Mouse (Mus musculus): ENCODE data around the gene P2ry2. TPM values are rescaled to one million over a fixed set of nuclear protein-coding genes. Genes with fewer than 3 reads are reported as not detected.

The P2ry2 gene
- total and polyA plus RNA-seq, 2 experiments: 4.1 to 15.4 TPM

DNA sequence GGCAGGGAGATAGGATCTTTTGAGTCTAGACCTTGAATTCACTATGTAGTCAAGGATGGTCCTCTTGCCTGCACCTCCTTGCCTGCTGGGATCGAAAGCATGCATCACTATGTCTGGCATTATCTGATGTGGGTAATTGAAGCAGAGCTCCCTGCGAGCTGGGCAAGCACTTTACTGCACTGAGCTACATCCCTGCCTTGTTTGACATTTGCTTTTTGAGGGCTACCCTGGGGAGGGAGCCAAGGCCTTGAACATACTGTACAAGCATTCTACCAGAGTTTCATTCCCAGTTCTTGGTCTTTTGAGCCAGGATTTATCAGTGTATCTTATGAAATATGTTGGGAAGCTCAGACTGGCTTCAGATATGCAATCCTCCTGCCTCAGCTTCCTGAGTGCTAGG lies 40.5 kb upstream of the P2ry2 start:
- TF ChIP-seq POLR2A (IDR thresholded peaks at IDR 0.05; ENCODE audit: extremely low read depth, insufficient read depth, low read length) (no peak), CTCF (IDR thresholded peaks at IDR 0.05; ENCODE audit: low read depth, low read length) (no peak)
- no peak overlapping the region for H3K27ac ChIP-seq (replicated peaks; ENCODE audit: insufficient read depth, low read depth, low read length)
- 0 out of 2 replicates have a peak, but pooled peaks cover 2% of the 10 kb centered on the region for H3K4me1 ChIP-seq (ENCODE audit: control insufficient read depth, insufficient read depth, low read length)
- DNase-seq (ENCODE audit: extremely low read depth, low read depth, low spot score): no peak
- no peak overlapping the region for H3K4me3 ChIP-seq (ENCODE audit: insufficient read depth, low read depth, low read length)
- WGBS: 89% methylated on average over 2 of the region's 2 CpGs
- H3K9ac ChIP-seq (ENCODE audit: low read depth, low read length): no peak overlapping the region
- H3K27me3 ChIP-seq (ENCODE audit: control insufficient read depth, insufficient read depth, low read length): no peaks in the 10 kb centered on the region
- H3K36me3 ChIP-seq (ENCODE audit: control insufficient read depth, insufficient read depth, low read length): no peaks in the 10 kb centered on the region
- H3K79me2 ChIP-seq (ENCODE audit: control insufficient read depth, insufficient read depth, low read length): no peaks in the 10 kb centered on the region

DNA sequence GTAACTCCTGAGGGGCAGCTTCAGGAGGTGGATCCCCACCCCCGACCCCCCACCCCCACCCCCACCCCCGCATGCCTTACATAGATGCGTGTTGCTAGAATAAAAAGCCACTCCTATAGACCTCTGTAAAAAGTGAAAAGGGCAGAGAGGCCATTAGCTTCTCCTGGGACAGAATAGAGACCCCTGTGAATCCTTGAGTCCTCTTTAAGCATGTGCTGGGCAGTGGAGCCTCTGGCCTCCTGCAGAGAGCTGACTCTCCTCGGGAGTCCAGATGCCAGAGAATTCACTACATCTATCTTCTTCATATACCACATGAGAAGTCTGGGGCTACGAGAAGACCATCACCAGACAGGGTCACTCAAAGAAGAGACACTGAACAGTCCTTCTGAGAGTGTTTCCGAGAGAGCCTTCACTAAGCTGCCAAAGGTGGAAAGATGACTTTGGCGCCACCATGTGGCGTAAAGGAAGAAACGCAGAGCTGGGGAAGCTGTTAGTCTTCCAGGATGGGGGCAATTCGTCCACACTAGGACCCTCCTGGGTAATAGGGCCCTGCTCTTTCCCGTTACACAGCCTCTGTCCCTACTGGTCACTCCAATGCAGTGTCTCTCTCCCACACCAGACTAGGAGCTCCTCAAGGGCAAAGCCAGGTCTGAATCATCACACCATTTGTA lies 39.0 kb upstream of the P2ry2 start:
- Histone ChIP-seq H3K27ac (replicated peaks; ENCODE audit: insufficient read depth, low read depth, low read length) (no peak overlapping the region), H3K4me3 (ENCODE audit: insufficient read depth, low read depth, low read length) (no peak overlapping the region), H3K27me3 (ENCODE audit: control insufficient read depth, insufficient read depth, low read length) (no peaks in the 10 kb centered on the region), H3K36me3 (ENCODE audit: control insufficient read depth, insufficient read depth, low read length) (no peaks in the 10 kb centered on the region), H3K4me1 (ENCODE audit: control insufficient read depth, insufficient read depth, low read length) (0 out of 2 replicates have a peak, but pooled peaks cover 2% of the 10 kb centered on the region), H3K79me2 (ENCODE audit: control insufficient read depth, insufficient read depth, low read length) (no peaks in the 10 kb centered on the region), H3K9ac (ENCODE audit: low read depth, low read length) (no peak overlapping the region)
- 19% methylated on average over 11 of the region's 11 CpGs for WGBS
- peak; percentile 41 for DNase-seq (ENCODE audit: extremely low read depth, low read depth, low spot score)
- no peak for TF ChIP-seq POLR2A (IDR thresholded peaks at IDR 0.05; ENCODE audit: extremely low read depth, insufficient read depth, low read length)
- peak; percentile 73 for TF ChIP-seq CTCF (IDR thresholded peaks at IDR 0.05; ENCODE audit: low read depth, low read length)

DNA sequence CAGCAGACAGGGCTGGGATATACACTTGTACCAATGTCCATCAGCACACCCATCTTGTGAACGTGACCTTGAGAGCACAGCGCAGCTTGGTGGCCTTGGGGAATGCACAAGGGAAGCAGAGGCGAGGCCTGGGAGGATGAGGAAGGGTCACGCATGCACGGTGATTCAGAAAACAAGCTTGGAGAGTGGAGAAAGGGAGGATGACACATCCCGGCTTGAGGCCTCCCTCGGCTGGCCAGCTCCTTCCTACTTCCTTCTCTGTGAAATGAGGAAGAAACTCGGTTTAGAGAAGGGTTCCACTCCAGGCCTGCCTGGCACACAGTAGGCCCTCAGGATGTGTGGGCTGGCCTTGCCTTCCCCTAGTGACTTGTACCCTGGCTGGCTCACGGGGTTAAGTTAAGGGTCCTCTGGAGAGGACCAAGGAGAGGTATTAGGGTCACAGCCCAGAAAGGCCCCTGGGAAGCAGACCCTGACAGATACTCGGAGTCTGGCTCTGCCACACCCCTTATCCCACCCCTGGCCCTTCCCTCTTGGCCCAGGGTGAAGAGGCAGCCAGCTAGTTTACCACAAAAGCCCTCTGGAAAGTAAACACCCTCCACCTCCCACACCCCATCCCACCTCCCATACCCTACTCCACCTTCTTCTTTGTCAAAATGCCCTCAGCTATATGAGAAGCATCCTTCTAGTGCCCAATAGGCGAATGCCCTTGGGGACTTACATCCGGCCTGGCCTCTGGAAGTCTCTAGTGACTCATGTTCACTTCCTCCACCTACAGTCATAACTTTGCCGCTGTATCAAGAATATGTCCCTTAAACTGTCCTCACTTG lies 38.3 kb upstream of the P2ry2 start:
- H3K27ac ChIP-seq (replicated peaks; ENCODE audit: insufficient read depth, low read depth, low read length): no peak overlapping the region
- no peak for DNase-seq (ENCODE audit: extremely low read depth, low read depth, low spot score)
- H3K27me3 ChIP-seq (ENCODE audit: control insufficient read depth, insufficient read depth, low read length): no peaks in the 10 kb centered on the region
- 0 out of 2 replicates have a peak, but pooled peaks cover 2% of the 10 kb centered on the region for H3K4me1 ChIP-seq (ENCODE audit: control insufficient read depth, insufficient read depth, low read length)
- no peak overlapping the region for H3K4me3 ChIP-seq (ENCODE audit: insufficient read depth, low read depth, low read length)
- TF ChIP-seq CTCF (IDR thresholded peaks at IDR 0.05; ENCODE audit: low read depth, low read length) (no peak), POLR2A (IDR thresholded peaks at IDR 0.05; ENCODE audit: extremely low read depth, insufficient read depth, low read length) (no peak)
- no peaks in the 10 kb centered on the region for H3K79me2 ChIP-seq (ENCODE audit: control insufficient read depth, insufficient read depth, low read length)
- 71% methylated on average over 13 of the region's 13 CpGs for WGBS
- no peaks in the 10 kb centered on the region for H3K36me3 ChIP-seq (ENCODE audit: control insufficient read depth, insufficient read depth, low read length)
- no peak overlapping the region for H3K9ac ChIP-seq (ENCODE audit: low read depth, low read length)

DNA sequence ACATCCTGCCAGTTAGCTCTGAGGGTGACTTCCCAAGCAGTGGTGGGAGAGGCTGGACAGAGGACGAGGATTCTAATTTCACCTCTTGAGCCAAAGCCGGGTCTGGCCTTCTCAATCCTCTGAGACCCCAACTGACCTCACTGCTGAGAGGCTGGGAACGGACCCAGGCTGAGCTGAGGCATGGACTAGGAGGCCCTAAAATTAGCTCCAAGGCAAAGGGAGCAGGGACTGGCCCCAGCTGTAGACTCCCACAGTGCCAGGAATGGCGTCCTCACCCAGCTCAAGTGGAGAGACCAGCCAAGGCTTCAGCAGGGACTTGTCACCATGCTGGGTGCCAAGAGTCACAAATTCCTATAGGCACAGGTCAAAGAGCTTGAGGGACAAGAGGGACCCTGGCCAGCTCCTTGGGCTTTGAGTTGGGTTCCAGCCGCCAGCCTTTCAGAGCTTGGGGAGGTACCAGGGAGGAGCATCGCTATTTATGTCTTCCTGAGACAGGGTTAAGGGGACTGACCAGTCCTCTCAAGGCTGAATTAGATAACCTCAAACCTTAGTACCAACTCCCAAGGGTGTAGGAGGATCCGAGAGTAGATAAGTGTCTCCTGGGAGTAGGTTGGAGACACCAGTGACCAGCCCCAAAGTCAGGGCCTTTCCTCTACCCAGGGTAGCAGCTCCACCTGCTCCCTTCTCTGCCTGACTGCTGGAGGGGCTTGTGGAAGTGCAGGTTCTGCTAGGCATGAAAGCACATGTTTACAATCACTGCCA lies 36.8 kb upstream of the P2ry2 start:
- no peak overlapping the region for H3K9ac ChIP-seq (ENCODE audit: low read depth, low read length)
- TF ChIP-seq POLR2A (IDR thresholded peaks at IDR 0.05; ENCODE audit: extremely low read depth, insufficient read depth, low read length) (no peak), CTCF (IDR thresholded peaks at IDR 0.05; ENCODE audit: low read depth, low read length) (no peak)
- H3K27ac ChIP-seq (replicated peaks; ENCODE audit: insufficient read depth, low read depth, low read length): no peak overlapping the region
- no peaks in the 10 kb centered on the region for H3K27me3 ChIP-seq (ENCODE audit: control insufficient read depth, insufficient read depth, low read length)
- no peaks in the 10 kb centered on the region for H3K36me3 ChIP-seq (ENCODE audit: control insufficient read depth, insufficient read depth, low read length)
- H3K4me1 ChIP-seq (ENCODE audit: control insufficient read depth, insufficient read depth, low read length): 0 out of 2 replicates have a peak, but pooled peaks cover 2% of the 10 kb centered on the region
- H3K4me3 ChIP-seq (ENCODE audit: insufficient read depth, low read depth, low read length): no peak overlapping the region
- 85% methylated on average over 7 of the region's 7 CpGs for WGBS
- no peaks in the 10 kb centered on the region for H3K79me2 ChIP-seq (ENCODE audit: control insufficient read depth, insufficient read depth, low read length)
- DNase-seq (ENCODE audit: extremely low read depth, low read depth, low spot score): peak; percentile 22

DNA sequence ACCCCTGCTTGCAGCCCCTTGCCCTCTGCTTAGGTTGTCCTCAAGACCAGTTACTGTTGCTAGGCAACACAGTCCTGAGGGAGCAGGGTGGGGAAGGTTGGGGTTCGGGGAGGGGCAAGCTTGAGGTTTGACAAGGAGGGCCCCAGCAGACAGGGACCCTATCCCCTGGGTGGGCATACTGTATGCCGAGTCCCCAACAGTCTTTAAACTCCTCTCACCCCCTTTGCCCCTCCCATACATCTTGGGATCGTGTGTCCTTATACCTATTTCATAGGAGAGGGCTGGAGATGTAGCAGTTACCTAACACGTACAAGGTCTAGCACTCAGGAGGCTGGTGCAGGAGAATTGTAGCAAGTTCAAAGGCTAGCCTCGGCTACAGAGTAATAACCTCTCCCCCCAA lies 35.6 kb upstream of the P2ry2 start:
- Histone ChIP-seq H3K27ac (replicated peaks; ENCODE audit: insufficient read depth, low read depth, low read length) (no peak overlapping the region), H3K27me3 (ENCODE audit: control insufficient read depth, insufficient read depth, low read length) (no peaks in the 10 kb centered on the region), H3K79me2 (ENCODE audit: control insufficient read depth, insufficient read depth, low read length) (no peaks in the 10 kb centered on the region), H3K4me3 (ENCODE audit: insufficient read depth, low read depth, low read length) (no peak overlapping the region), H3K36me3 (ENCODE audit: control insufficient read depth, insufficient read depth, low read length) (no peaks in the 10 kb centered on the region), H3K9ac (ENCODE audit: low read depth, low read length) (no peak overlapping the region), H3K4me1 (ENCODE audit: control insufficient read depth, insufficient read depth, low read length) (0 out of 2 replicates have a peak, but pooled peaks cover 2% of the 10 kb centered on the region)
- no peak for TF ChIP-seq POLR2A (IDR thresholded peaks at IDR 0.05; ENCODE audit: extremely low read depth, insufficient read depth, low read length)
- TF ChIP-seq CTCF (IDR thresholded peaks at IDR 0.05; ENCODE audit: low read depth, low read length): no peak
- 91% methylated on average over 5 of the region's 5 CpGs for WGBS
- DNase-seq (ENCODE audit: extremely low read depth, low read depth, low spot score): no peak

Measured in liver, adult 2 months (tissue).